Mouse (Mus musculus): ENCODE measurements around the gene Gpr85. TPM values are rescaled to one million over a fixed set of nuclear protein-coding genes. Genes with fewer than 3 reads are reported as not detected.
"Not testable (repeated sequence)": the region's sequence is repeated elsewhere in the genome, so short reads cannot be mapped to it uniquely, and the experiment has no call there.

The Gpr85 gene
- total RNA-seq (2015; ENCODE audit: low replicate concordance): not detected in 2 replicates
- total RNA-seq (2017; ENCODE audit: low replicate concordance): not detected in 2 replicates

GRCm38 (mm10) chr6:13839345-13840054, at the start of gene Gpr85:
Gene Gpr85 (minus strand): TSS chr6:13839942.
- no peak for ATAC-seq (replicated peaks; ENCODE audit: low FRiP score, poor library complexity, severe bottlenecking)

DNA sequence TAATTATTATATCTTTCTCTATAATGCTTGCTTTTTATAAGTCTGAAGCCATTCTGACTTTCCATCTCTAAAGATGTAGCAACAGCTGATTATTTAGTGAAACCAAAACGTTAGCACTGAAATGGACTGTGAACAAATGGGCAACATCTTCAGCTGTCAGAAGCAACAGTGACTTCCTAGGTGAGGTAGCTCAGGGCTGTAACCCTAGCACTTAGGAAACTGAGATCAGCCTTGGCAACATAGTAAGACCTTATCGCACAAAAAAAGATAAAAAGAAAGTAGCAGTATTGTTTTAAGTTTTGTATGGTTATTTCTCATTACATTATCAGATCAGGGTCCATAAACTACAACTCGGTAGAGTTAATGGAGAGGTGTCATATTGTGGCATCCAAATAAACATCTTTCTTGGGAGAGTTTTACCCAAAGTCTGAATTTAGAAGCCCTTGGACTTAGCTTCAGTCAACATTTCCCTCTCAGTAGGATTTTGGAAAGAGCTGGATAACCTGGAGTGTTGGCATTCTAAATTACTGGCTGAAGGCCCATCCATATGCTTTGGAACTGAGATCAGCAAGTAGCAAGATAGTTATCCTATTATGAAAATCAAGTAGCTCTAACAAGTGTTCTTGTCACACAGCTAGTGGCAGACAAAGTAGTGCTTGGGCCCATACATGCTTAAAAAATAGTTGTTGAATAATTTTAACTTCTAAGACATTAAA, 45.3 kb upstream of the Gpr85 start:
- ATAC-seq (replicated peaks; ENCODE audit: low FRiP score, poor library complexity, severe bottlenecking): no peak

DNA sequence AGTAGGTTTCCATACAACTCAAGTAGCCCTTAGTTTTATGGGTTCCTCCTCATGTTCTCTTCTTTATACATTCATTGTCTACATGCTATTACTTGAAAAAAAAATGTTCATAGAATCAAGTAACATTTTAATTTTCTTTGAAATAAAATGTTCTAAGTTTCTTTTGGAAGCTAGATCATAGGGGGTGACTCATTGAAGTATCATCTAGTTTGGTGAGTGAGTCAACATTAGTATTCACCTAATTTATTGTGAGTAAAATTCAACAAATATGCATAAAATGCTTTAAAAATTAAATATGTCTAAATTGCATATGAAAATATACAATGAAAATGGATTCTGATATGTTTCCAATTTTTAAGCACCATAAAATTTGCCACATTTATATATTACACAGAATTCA, 43.2 kb upstream of the Gpr85 start:
- ATAC-seq (replicated peaks; ENCODE audit: low FRiP score, poor library complexity, severe bottlenecking): no peak

GRCm38 (mm10) chr6:13873959-13874358, 34.2 kb upstream of the Gpr85 start:
- no peak for ATAC-seq (replicated peaks; ENCODE audit: low FRiP score, poor library complexity, severe bottlenecking)

- no peak for ATAC-seq (replicated peaks; ENCODE audit: low FRiP score, poor library complexity, severe bottlenecking)
Measured at GRCm38 (mm10) chr6:13872076-13872475, 32.3 kb upstream of the Gpr85 start.

- peak; percentile 66 for ATAC-seq (replicated peaks; ENCODE audit: low FRiP score, poor library complexity, severe bottlenecking)
Measured at GRCm38 (mm10) chr6:13871625-13871958, 31.9 kb upstream of the Gpr85 start.

- peak; percentile 100 for ATAC-seq (replicated peaks; ENCODE audit: low FRiP score, poor library complexity, severe bottlenecking)
Measured at GRCm38 (mm10) chr6:13870919-13871624, 31.3 kb upstream of the Gpr85 start, which contains the start of gene 2610001J05Rik. Gene 2610001J05Rik (minus strand): TSS chr6:13871518.

GRCm38 (mm10) chr6:13870289-13870741, 30.6 kb upstream of the Gpr85 start:
- peak; percentile 28; the same call in 1 of the 2 replicates for ATAC-seq (replicated peaks; ENCODE audit: low FRiP score, poor library complexity, severe bottlenecking)

GRCm38 (mm10) chr6:13860596-13860995, 20.9 kb upstream of the Gpr85 start:
- ATAC-seq (replicated peaks; ENCODE audit: low FRiP score, poor library complexity, severe bottlenecking): no peak

GRCm38 (mm10) chr6:13859877-13860585, 20.3 kb upstream of the Gpr85 start:
- no peak for ATAC-seq (replicated peaks; ENCODE audit: low FRiP score, poor library complexity, severe bottlenecking)

- ATAC-seq (replicated peaks; ENCODE audit: low FRiP score, poor library complexity, severe bottlenecking): no peak
Measured at GRCm38 (mm10) chr6:13854230-13854629, 14.5 kb upstream of the Gpr85 start.

- no peak for ATAC-seq (replicated peaks; ENCODE audit: low FRiP score, poor library complexity, severe bottlenecking)
Measured at GRCm38 (mm10) chr6:13853244-13853643, 13.5 kb upstream of the Gpr85 start.

- ATAC-seq (replicated peaks; ENCODE audit: low FRiP score, poor library complexity, severe bottlenecking): not testable (repeated sequence)
Measured at GRCm38 (mm10) chr6:13846031-13846430, 6.3 kb upstream of the Gpr85 start.

DNA sequence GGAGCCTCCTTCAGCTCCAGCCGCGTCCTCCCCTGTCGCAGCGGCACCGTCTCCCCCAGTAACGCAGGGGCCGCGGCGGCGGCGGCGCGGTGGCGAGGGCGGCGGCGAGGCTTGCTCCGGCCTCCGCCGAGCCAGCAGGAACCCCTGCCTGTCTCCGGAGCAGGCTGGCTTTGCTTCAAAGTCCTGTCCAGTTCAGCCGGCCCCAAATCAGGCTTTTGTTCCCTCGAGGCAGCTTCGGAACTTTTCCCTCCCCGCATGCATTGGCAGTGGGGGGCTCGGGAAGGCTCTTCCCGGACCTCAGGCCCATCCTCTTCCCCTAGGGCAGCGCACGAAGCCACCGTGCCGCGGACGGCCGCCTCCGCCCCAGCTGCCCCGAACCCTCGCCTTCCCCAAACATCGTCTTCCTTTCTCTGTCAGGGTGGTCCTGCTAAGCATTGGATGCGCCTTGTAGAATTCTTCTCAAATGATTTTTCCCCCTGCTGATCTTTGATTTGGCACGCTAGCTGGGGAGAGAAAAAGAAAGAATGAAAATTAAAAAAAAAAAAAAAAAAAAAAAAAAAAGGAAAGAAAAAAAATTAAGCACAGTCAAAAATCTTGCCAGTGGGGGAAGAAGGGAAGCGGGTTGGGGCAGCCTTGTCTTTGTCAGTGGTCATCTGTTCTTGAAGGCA, 931 bp downstream of the Gpr85 start:
- ATAC-seq (replicated peaks; ENCODE audit: low FRiP score, poor library complexity, severe bottlenecking): no peak

GRCm38 (mm10) chr6:13837916-13838676, 1.6 kb downstream of the Gpr85 start:
- no peak for ATAC-seq (replicated peaks; ENCODE audit: low FRiP score, poor library complexity, severe bottlenecking)

- ATAC-seq (replicated peaks; ENCODE audit: low FRiP score, poor library complexity, severe bottlenecking): no peak
Measured at GRCm38 (mm10) chr6:13836967-13837570, 2.7 kb downstream of the Gpr85 start.

GRCm38 (mm10) chr6:13835720-13836665, 3.7 kb downstream of the Gpr85 start:
- ATAC-seq (replicated peaks; ENCODE audit: low FRiP score, poor library complexity, severe bottlenecking): no peak
